Mouse (Mus musculus): Measurements from ENCODE around the gene Lrg1. TPM values are rescaled to one million over a fixed set of nuclear protein-coding genes. Genes with fewer than 3 reads are reported as not detected.
A peak's percentile ranks its signal among the peaks of the same experiment; 100 is the strongest.
"Not testable (repeated sequence)": the region's sequence is repeated elsewhere in the genome, so short reads cannot be mapped to it uniquely, and the experiment has no call there.

Lrg1 gene
- total RNA-seq, 1 experiment from 2014 or later = 58.3 TPM

DNA sequence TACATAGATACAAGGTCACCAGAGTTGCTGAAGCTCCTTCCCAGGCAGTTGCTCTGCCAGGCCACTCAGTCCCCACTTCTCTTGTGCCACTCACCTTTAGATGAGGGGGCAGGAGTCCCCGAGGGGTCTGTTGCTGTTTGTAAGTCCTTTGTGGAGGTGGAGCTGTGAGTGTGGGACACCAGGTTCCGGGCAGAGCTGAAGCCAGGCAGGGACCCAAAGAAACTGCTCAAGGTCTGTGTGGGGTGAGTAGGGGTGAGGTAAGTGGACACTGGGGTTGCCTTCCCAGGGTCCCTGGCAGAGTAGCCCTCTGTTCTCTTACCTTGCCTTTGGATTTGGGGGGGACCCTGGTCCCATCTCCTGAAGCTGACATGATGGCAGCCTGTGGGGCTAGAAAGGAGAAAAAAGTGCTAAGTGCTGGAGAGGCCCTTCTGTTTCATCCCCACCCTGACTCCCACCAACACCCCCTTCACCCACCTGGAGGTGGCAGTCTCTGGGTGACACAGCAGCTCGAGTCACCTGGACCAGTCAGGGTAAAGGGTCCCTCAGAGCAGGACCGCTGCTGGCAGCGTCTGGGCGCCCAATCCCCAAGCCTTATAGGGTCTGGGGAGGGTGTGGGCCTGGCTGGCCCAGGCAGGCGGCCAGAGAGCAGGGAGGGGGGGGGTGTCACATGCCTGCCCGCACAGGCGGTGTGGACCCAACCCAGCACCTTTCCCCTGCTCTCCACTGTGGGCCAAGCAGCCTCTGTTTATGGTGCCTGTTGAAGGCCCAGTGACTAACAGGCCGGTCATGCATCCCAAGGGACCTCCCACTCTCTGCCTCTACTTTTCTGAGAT lies 12.4 kb downstream of the Lrg1 start, which contains the start of gene Plin4:
Gene Plin4, minus strand, starts transcription at position 585 of the 833 bp plus-strand sequence.
- DNase-seq = peak; percentile 77

DNA sequence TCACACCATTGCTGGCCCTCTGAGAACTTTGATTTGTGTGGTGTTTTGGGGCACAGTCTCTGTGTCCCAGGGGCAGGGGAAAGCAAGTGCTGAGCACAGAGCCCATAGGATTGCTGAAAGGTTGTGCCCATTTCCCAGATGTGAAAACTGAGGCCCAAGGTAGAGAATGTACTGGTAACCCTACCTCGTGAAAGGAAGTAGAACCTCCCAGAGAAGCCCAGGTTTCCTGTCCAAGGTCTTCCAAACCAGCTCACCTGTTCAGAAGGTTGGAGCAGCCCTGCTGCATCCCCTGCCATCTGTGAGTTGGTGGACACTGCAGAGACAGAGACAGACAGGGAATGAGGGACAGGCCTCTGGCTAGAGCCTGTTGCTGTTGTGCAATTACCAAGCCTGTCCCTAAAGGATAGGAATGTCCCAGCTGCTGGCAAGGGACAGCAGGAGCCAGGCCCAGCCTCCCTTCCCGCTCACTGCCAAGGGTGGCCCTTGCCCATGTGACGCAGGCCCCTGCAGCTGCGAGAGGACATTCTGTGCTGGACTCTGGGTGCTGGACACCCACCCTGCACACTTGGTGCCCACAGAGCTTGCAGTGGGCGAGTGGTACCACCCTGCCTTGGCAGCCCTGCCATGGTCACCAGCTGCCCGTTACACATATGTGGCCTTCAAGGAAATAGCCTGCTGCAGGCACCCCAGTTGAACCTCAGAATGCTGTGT lies 13.3 kb downstream of the Lrg1 start:
- peak; percentile 89 for DNase-seq

DNA sequence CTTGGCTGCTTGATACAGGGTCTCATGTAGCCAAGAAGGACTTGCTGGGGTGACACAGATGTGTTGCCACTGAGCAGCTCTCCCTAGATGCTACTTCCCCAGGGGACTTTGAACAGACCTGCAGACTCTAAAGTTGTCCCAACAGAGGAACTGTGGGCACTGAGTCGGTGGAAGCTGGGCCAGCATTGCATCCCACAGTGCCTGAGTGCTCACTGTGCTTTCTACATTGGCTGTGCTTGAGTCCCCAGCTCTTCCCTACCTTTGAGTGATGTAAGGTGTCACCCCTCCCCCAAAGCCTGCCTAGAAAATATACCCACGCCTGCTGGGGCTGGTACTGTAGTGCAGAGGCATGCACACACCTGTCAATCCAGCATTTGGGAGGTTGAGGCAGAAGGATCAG lies 14.1 kb downstream of the Lrg1 start:
- DNase-seq = peak; percentile 38

DNA sequence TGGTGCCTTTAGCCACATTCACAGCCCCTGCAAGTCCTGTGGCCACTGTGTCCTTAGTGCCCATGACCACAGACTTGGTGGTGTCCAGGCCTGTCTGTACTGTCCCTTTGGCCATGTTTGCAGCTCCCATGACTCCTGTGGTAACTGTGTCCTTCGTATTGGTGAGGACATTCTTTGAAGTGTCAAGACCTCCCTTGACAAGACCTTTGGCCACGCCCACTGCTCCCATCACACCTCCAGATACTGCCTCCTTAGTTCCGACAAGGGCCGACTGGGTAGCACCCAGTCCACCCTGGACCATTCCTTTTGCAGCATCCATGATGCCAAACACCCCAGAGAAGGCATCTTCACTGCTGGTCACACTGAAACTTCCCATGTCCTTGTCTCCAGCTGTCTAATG lies 14.8 kb downstream of the Lrg1 start:
- peak; percentile 23 for DNase-seq

DNA sequence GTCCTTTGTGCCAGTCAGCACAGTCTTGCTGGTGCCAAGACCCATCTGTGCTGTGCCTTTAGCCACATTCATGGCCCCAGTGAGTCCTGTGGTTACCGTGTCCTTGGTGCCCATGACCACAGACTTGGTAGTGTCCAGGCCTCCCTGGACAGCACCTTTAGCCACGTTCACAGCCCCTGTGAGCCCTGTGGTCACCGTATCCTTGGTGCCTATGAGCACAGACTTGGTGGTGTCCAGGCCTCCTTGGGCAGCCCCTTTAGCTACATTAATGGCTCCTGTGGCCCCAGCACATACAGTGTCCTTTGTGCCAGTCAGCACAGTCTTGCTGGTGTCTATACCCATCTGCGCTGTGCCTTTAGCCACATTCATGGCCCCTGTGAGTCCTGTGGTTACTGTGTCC lies 15.4 kb downstream of the Lrg1 start:
- not testable (repeated sequence) for DNase-seq

DNA sequence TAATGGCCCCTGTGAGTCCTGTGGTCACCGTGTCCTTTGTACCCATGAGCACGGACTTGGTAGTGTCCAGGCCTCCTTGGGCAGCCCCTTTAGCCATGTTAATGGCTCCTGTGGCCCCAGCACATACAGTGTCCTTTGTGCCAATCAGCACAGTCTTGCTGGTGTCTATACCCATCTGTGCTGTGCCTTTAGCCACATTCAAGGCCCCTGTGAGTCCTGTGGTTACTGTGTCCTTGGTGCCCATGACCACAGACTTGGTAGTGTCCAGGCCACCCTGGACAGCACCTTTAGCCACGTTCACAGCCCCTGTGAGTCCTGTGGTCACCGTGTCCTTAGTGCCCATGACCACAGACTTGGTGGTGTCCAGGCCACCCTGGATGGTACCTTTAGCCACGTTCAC lies 17.0 kb downstream of the Lrg1 start:
- DNase-seq = not testable (repeated sequence)

DNA sequence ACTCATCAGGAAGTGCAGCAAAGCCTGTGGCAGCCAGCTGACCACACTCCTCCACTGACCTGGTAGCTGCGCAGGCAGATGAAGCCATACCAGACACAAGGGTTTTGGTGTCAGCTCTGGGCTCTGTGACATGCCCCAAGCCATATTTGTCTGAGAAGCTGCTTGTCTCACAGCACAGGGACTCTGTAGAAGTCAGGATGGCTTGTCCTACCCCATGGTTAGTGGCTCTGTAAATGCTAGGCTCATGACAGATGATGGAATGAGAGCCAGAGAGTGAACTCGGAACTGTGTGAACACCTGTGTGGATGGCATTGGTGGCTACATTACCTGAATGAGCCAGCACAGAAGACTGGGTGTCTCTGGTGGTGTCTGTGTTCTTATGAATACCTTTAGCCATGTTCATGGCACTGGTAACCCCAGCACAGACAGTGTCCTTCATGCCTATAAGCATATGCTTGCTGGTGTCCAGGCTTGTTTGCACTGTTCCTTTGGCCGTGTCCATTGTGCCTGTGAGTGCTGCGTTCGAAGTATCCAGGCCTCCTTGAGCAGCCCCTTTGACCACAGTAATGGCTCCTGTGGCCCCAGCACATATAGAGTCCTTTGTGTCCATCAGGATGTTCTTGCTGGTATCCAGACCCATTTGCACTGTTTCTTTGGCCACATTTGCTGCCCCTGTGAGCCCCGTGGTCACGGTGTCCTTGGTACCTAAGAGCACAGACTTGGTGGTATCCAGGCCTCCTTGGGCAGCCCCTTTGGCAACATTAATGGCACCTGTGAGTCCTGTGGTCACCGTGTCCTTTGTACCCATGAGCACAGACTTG lies 18.1 kb downstream of the Lrg1 start:
- no peak for DNase-seq

DNA sequence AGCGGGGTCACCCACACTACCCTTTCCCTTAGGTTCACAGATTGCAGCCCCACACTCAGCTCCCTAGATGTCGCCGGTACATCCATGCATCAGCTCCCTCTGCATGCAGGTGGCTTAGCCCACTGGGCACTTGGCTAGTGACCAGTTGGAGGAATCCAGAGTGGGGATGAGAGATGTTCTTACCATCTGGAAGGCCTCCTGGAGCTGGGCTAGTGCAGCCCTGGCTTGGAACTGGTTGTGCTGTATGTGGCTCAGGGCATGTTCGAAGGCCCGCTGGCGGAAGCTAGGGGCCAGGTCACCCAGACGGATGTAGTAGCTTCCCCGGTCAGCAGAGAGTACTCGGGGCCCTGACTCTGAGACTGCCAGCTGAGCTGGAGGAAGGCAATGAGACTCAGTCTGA lies 18.9 kb downstream of the Lrg1 start:
- peak; percentile 23 for DNase-seq

DNA sequence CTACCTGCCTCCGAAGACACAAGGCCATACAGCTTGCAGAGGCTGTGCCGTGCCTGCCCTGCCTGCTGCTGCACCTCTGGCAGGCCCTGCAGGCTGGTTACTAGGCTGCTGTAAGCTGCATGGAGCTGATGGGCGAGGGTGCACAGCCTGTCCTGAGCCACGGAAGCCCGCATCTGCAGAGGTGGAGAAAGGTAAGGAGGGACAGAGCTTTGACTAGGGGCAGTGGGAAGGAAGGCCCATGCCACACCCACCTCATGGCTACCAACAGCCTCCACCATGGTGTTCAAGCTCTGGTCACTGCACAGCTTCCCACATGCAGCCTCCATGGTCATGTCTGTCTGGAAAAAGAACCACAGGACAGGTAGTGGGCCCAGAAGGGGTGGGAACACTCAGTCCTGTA lies 19.6 kb downstream of the Lrg1 start:
- DNase-seq = peak; percentile 7

DNA sequence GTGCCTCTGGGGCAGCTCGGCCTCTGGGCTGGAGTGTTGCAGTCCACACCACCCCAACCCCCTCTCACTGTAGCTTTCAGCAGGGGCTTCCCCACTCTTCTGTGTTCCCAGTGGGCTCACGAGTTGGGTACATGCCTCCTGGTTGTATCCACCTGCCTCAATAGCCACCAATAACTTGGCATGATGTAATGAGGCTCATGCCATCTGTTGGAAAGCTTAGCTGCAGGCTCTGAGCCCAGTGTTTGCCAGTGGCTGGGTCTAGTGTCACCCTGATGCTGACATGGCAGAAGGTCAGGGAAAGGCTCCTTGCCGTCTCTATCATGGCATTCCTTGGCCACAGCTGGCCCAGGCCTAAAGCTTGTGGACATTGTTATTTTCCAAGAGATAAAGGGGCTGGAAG lies 21.0 kb downstream of the Lrg1 start:
- peak; percentile 36 for DNase-seq

DNA sequence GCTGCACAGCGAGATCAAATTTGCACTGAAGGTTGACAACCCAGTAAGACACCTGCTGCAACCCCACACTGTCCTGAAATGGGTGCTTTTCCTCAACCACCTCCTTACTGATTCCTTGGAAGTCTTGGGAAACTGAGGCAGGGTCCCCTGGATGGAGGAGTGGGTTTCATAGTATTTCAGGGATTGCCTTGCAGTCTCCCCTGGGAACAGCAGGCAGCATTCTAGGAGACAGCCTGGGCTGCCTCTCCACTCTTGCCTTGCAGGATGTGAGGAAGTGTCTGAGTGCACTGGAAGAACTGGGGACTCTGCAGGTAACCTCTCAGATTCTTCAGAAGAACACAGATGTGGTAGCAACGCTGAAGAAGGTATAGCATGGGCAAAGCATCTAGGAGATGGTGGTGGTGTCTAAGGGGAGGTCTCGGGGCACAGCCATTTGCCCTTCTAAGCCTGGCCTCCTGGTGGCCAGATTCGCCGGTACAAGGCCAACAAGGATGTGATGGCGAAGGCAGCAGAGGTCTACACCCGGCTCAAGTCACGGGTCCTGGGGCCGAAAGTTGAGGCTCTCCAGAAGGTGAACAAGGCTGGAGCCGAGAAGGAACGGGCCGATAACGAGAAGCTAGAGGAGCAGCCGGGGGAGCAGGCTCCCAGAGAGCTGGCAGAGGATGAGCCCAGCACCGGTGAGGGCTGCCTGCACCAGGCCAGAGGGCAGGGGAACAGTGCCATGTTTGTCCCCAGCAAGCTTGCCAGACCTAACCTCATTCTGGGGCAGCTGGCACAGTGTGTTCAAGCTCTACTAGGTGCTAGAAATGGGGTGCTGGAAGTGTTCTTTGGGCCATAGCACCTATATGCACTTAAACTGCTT lies 22.9 kb downstream of the Lrg1 start:
- peak; percentile 62 for DNase-seq

DNA sequence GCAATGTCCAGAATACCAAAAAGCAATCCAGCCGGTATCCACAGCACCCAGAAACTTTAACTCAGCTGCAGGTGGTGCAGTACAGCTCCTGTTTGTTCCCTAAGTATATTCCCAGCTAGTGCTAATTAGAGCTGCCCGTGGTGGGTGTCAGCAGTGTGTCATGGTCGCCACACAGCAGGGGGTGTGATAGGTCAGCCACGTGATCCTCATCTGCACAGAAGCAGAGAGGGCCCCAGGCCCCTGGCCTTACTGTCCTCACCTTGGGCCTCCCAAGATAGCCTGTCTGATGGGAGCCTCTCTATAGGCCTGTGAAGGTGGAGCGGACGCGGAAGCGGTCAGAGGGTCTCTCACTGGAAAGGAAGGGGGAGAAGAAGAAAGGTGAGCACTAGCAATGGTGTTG lies 23.6 kb downstream of the Lrg1 start:
- no peak for DNase-seq

DNA sequence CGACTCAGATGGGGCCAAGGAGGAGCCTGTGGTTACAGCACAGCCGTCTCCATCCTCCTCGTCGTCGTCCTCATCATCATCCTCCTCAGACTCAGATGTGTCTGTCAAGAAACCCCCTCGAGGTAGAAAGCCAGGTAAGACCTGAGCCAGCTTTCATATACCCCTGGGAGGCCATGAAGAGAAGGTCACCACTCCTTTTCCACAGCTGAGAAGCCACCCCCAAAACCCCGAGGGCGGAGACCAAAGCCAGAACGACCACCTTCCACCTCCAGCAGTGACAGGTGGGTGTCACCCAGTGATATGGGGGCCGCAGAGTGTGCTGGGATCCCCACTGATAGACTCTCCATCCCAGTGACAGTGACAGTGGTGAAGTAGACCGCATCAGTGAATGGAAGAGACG lies 24.9 kb downstream of the Lrg1 start:
- DNase-seq = no peak

DNA sequence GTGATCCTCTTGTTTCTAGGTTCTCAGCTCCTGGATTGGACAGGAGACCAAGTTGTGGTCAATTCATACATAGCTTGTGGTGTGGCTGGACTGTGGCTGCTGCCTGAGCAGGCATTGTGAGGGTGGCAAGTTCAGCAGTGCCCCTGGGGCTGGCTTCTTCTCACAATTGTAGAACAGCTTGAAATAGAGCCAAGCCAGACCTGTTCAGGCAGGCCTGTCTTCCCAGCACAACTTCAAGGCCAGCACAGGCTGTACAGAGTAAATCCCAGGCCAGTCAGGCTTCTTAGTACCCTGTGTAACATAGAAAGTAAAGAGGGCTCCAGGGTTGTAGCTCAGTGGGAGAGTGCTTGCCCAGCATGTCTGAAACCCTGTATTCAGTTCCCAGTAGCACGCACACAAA lies 29.0 kb downstream of the Lrg1 start:
- no peak for DNase-seq

DNA sequence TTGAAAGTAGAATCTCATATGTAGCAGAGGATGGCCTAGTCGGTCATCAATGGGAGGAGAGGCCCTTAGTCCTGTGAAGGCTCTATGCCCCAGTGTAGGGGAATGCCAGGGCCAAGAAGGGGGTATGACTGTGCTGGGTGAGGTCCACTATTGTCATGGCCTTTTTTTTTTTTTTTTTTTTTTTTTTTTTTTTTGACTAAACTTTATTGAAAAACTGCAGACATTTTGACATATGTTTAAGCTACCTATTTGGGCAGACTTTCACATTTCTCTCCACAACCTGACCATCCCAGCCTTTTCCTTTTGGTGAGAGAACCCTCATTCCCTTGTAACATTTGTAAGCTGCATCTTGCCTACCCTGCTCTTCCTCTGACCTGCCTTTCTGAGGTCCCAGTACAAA lies 29.5 kb downstream of the Lrg1 start:
- no peak for DNase-seq

DNA sequence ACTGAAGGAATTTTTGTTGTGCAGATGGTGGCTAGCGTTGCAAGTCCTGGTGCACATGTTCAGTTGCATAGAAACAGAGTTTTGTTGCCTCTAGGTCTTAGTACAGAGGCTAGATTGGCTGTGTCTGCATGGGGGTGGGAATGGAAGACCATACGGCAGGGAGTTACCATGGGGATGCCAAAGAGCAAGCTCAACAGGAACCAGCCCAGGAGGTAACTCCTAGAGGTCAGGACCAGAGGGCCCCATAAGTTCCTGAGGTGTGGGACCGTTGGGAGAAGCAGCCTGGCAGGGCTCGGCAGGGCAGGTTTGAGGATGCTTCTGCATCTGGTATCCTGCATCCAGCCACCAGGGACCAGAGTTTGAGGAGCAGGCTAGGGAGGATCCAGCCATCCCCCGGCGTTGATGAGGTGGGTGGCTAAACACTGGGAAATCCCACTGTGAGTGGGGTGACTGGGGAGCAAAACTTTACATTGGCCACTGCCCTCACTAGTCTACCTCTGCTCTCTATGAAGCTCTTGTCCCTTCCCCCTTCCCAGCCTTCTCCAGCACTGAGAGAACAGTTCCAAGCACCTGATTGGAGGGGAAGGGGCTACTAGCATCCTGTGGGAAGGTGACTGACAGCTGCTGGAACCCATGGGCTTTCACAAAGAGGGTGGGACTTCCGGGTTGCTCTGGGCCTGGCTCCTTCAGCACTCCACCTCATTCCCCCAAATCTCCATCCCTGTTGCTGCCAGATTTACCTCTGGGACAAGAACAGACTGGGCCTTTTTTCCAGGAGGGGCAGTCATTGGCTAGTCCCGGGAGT lies 40.8 kb downstream of the Lrg1 start:
- DNase-seq = peak; percentile 55

DNA sequence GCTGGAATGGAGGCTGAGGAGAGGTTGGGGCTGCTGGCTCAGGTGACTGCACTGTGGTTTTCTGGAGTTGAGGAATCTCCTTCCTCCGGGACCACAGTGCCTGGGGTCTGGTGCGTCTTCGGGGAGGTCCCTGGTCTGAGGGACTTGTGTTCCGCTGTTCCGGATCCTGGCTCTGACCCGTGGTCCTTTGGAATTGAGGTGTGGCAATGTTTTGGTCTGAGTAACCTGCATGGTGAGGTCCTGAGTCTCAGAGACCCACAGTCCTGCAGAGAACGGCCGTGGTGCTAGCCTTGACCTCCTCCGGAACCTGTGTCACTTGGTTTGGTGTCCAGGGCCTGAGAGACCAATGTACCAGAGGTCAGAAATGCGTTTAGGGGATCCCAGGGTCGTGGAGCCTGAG lies 41.9 kb downstream of the Lrg1 start:
- DNase-seq = no peak

DNA sequence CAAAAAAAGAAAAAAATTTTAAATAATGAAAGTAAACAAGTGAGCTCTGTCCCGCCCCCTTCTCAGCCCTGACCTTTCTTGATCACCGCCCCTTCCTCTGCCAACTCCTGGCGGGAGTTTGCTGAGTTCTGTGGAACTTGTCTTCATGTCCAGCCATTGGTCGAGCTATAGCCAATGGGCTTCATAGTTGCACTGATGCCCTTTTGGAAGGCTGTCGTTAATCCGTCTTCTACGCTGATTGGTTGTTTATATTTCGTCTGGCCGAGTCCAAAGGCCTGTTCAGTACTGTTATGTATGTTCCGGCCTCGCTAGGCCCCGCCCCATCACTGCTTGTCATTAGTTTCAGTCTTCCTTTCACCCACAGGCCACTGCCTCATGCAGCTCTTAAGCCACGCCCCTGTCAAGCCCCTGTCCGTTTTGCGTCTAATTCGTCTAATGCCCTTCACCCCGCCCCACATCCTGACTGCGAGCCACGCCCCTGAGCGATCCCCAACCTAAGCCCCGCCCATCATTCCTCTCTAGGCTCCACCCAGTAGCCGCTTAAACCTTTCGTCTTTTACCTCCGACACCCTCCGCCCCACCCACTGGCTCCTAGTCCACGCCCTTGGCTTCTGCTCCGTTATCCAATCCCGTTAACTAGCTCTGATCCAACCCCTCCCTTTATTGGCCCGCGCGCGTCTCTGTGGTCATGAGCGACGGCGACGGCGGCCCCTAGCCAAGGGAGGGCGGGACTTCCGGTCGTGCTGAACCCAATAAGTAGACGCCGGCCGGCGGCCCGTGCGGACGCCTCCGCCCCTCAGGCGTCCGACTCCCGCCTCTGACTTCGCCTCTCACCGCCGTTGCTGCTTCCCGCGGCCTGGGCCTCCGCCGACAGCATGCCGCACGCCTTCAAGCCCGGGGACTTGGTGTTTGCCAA lies 42.7 kb downstream of the Lrg1 start, which contains the start of gene Hdgfl2:
Gene Hdgfl2, plus strand, starts transcription at position 755 of the 916 bp plus-strand sequence.
- DNase-seq = peak; percentile 100

DNA sequence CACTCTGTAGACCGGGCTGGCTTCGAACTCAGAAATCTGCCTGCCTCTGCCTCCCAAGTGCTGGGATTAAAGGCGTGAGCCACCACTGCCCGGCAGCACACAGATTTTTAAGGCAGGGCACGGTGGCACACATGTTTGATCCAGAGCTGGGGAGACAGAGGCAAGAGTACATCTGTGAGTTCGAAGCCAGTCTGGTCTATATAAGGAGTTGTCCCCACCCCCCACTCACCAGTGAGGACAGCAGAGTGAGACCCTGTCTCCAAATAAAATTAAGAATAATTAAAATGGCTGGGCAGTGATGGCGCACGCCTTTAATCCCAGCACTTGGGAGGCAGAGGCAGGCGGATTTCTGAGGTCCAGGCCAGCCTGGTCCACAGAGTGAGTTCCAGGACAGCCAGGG lies 43.4 kb downstream of the Lrg1 start:
- DNase-seq = not testable (repeated sequence)

DNA sequence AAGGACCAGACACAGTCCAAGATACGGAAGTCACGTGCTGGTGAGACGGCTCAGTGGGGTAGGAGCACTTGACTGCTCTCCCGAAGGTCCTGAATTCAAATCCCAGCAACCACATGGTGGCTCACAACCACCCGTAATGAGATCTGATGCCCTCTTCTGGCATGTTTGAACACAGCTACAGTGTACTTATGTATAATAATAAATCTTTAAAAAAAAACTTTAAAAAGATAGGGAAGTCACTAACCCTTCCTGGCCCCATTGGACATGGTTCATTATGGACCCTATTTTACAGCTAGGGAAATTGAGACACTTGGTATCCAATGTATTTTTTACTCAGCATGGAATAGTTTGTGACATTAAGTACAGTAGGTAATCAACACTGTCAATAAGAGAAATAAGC lies 44.3 kb downstream of the Lrg1 start:
- no peak for DNase-seq

Measured in adrenal gland, postnatal 14 days (tissue).